Mouse (Mus musculus) ES-Bruce4 (cell line): ENCODE results near the gene Amigo2.

Source experiments
- CTCF ChIP-seq: IDR thresholded peaks from one replicate; pipeline ENCODE4 v1.8.1; 2011; ENCODE audit warnings: low read depth, low read length
- POLR2A ChIP-seq: IDR thresholded peaks from one replicate; pipeline ENCODE4 v1.8.1; 2011; ENCODE audit warnings: low read length; ENCODE audit not compliant: insufficient read depth

- TF ChIP-seq CTCF (no peak), POLR2A (no peak)
These were observed 20.1 kb upstream of the Amigo2 start for GRCm38 (mm10) chr15:97267094-97267695.
